Mouse (Mus musculus): ENCODE data around the gene Bmpr1b. TPM values are rescaled to one million over a fixed set of nuclear protein-coding genes. Genes with fewer than 3 reads are reported as not detected.

Bmpr1b gene
- total RNA-seq, 2 experiments from 2014 or later: 11.5 to 14.3 TPM

DNA sequence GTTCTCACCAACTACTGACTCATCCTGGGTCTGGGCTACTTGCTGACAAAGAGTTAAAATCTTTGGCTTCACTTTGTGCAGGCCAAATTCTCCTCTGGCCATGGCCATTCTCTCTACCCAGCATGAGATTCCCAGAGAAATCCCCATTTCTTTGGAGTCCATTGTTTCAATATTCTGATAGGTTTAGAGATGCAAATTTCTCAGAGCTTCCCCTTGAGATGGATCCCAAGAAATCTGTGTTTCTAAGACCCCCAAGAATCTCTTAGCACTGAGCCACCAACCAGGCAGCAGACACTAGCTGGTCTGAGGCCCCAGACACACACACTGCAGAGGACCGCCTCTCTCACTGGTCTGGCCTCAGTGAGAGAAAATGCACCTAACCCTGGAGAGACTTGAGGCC lies 320.0 kb downstream of the Bmpr1b start:
- no peak for DNase-seq
- intact Hi-C loops (cut with DNase I): no loop called here

DNA sequence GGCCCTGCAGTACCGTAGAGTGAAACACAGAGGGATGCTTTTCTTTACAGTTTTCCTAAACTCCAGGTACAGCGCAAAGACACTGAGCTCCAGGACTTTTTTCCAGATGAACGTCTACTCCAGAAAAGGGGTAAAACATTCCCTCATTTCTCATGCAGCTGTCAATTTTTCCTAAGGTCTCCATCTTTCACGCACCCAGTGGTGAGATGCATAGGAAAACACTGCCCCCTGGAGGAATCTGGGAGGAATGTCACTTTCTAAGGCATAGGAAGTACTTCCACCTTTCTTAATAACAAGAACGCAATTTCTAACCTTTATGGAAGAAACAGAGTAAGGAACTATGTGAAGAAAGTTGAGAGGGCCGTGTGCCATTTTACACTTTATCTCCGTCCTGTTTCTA lies 330.4 kb downstream of the Bmpr1b start:
- intact Hi-C loops (cut with DNase I): no loop called here
- peak; percentile 27 for DNase-seq

DNA sequence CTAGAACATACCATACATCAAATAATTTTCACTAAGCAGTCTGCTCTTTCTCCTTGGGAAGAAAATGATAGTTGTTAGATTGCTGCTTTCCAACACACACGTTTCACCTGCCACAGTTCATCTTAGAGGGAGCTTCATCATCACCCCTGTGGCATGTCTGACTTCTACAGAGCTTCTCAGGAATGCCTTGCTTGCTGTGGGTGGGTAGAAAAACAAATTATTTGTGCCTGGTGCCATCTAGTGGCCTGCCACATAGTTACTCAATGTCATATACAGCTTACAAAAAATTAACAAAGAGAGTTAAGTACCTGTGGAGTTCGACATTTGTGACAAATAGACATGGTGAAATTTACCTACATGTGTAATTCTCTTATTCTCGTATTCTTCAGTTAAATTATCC lies 338.1 kb downstream of the Bmpr1b start:
- intact Hi-C loops (cut with DNase I): loop anchor here (5.0 kb wide), 1 partner anchor 364 kb away; the partner anchor contains the start of gene Unc5c
- peak; percentile 64 for DNase-seq

DNA sequence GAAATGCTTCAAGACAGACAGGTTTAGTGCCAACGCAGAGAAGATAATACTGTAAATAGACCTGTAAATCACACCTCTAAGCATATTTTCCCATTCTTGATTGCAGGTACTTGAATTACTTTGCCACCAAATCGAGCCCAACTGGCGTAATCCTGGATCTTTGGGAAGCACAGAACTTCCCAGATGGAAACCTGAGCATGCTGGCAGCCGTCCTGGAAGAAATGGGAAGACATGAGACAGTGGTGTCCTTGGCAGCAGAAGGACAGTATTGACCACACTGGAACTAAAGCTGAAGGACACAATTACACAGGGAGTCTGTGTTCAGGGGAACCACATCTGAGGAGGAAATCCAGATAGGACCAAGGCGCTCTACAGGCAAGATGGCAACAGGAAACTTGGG lies 340.9 kb downstream of the Bmpr1b start:
- no peak for DNase-seq
- intact Hi-C loops (cut with DNase I): loop anchor here (10.0 kb wide), 1 partner anchor 1144 kb away; no protein-coding TSS in a partner anchor

DNA sequence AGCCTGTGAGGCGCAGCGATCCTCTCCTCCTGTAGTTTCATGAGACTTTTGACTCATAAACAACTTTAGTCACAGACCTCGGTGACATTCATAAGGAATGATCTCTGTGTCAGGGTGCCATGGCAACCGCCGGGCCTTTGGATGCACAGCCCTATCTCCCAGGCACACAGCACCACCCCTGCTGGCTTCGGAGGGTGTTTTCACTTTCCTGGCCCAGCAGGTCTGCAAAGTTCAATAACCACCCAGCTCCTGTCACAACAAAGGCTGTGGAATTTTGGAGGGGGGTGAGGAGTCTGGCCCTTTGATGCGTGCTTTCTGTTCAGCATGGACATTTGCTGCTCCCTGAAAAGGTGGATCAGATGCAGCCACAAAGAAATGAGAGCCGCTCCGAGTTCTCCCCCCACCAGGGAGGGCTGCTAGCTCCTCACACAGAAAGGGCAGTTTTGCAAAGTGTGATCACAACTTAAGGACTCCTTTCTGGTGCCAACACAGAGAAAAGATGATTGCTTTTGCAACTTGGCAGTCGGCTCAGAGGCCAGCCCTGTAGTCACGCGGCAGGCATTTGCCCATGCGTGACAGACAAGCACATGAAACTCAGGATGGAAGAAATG lies 349.8 kb downstream of the Bmpr1b start:
- peak; percentile 61 for DNase-seq
- intact Hi-C loops (cut with DNase I): no loop called here

DNA sequence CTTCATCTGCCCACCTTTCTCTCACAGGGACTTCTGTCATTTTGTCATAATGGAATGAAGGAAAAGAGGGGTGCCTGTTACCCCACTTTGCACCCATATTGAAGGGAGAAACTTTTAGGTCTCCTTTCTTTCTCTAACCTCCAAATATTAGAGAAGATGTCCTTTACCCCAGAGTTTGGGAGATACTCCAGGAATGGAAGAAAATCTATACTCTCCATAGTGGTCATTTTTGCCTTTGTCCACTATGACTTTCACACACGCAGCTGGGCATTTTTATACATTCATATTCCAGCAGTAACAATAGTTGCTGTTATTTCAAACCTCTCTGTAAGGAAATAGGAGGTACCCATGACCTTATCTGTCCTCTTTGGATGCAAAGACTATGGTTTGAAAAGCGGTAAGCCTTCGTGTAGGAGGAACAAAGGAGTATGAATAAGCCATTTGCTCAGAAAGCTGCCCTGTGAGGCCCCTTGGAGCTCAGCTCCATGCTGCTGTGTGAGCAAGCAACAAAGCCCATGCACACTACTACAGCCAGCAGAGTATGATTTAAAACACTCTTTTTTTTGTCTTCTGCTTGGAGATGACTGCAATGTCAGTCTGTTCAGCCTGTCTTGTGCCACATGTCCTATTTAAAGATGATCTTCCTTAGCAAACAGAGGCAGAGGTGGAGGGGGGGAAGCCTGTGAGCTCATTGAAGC lies 350.5 kb downstream of the Bmpr1b start:
- intact Hi-C loops (cut with DNase I): no loop called here
- no peak for DNase-seq

DNA sequence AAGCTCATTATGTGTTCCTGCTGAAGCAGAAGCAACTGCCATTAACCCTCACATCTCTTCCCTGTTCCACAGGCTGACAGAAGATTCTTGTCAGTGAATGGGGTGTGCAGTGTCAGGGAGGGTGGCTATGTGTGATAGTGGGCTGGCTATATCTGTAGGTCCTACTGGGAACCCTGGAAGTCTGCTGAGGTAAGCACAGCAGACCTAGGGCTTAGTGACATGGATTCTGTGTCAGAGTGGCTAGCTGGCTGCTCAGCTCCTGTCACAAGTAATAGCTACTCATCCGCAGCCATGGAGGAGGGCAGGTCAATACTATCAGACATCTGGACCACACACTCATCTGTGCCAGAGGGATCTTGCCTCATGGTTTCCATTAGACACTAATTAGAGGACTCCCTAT lies 354.4 kb downstream of the Bmpr1b start:
- intact Hi-C loops (cut with DNase I): no loop called here
- no peak for DNase-seq

DNA sequence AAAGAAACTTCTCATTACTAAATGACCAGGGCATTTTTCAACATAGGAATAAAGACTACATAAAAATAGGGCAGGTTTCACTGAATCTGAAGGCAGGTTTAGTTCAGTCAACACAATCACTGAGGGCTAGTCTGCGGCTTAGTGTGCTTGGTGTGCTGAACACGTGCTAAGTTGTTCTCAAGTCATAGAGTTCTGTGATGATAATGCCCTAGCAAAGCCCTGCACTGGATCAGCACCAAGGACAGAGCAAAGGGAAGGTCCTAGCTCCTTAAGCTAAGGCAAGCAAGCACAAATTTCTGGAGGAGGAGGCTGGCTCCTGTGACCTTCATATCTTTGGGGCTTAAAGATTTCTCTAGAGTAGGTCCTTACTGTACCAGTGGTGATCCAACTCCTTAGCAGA lies 357.9 kb downstream of the Bmpr1b start:
- no peak for DNase-seq
- intact Hi-C loops (cut with DNase I): no loop called here

DNA sequence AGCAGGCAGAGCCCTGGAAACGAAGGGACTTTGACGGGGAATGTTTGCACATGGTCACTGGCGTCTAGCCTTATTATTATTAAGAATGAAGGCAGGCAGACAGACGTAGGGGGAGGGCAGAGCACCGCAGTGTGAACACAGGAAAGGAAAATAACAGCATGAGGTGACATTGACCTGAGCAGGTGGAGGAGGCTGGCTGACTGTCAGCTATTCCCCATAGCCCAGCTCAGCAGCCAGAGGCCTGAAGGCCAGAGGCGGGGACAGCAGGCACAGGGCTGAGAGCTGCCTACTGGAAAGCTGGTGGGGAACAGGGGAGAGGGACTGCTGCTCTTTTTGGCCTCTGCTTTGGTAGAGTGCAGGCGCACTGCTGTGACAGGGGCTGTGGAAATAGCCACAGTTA lies 358.3 kb downstream of the Bmpr1b start:
- DNase-seq: peak; percentile 54
- intact Hi-C loops (cut with DNase I): no loop called here

DNA sequence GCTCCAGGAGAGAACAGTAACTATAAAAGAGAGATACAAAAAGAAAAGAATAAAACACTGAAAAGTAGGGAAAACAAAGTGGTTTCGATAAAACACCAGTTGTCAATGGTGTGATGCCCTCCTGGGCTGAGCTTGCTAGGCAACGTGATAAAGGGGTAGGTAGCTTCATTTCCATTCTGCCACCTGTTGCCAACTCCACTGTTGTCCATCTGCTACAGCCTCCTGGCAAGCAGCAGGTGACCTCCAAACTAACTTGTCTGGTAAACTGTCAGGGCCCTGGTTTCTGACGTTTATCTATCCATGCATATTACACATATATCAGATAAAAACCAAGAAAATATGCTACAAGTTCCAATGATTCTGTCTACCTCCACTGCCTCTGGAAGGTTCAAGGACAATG lies 359.6 kb downstream of the Bmpr1b start:
- no peak for DNase-seq
- intact Hi-C loops (cut with DNase I): no loop called here

DNA sequence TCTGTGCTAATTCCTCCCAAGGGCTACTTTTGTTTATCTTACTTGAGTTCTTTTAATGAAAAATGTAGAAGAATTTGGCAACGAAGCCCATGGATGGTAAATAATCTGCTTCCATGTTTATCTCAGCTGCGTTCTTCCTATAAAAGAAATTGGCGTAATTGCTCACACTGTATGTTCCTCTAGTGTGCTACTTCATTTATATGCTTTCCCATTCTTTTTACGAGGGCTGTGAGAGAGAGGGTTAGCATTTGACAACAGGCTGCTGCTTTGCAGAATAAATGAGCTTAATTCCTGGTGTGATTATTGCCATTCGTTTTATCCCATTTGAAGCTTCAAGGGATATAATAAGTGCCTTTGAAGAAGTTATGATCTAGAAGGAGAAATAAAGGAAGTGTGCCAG lies 365.1 kb downstream of the Bmpr1b start:
- no peak for DNase-seq

DNA sequence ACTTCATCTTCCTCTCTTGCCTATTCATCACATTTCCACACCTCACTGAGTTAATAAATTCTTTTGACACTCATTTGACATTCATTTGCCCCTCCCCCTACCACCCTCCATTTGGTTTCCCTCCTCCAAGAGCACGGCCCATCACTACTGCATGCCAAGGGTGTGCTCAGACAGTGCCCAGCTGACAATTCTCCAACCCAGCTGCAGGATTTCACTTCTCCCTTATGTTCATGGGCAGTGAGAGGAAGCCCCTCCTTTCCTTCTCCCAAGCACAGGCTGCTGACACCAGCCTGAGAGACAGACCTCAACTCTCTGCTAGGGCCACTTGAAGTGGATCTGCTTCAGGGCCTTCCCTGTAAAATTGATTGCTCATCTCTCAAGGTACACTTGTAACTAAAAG lies 371.4 kb downstream of the Bmpr1b start:
- DNase-seq: peak; percentile 62
- intact Hi-C loops (cut with DNase I): no loop called here

More for the DNA sequence above, 365.1 kb downstream of the Bmpr1b start:
- intact Hi-C loops (cut with DNase I): no loop called here

DNA sequence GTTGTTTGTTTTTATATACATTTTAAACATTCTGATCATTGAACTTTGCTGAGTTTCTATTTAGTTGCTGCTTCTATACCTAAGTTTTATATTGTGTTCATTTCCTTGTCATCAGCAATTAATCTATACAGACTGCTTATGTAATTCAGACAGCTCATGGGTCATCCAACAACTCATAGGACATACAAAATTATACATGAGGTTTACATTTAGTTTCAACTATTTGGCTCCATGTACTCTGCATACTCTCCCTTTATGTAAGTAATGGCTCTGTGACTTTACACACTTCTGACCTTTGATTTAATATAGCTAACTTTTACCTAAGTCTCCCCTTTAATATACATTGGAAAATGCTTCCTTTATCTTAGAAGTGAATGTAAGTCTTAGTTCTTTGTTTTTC lies 371.9 kb downstream of the Bmpr1b start:
- intact Hi-C loops (cut with DNase I): no loop called here
- no peak for DNase-seq

DNA sequence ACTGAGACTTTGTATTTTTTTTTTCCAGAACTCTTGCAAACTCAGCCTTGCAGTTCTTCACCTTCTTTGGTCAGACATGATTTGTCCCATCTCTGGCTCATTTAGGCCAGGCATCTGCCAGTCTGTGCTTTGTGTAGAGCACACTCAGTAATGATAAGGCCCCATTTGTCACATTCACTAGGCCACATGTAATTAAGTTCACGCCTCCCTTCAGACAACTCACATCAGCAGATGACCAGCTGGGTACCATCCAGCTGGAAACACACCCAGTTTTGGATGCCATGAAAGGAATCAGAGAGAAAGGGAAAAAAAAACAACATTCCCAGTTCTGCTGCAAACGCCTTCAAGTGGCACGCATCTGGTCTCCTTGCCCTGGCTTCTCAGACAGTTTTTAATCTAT lies 374.9 kb downstream of the Bmpr1b start:
- intact Hi-C loops (cut with DNase I): no loop called here
- DNase-seq: peak; percentile 72

DNA sequence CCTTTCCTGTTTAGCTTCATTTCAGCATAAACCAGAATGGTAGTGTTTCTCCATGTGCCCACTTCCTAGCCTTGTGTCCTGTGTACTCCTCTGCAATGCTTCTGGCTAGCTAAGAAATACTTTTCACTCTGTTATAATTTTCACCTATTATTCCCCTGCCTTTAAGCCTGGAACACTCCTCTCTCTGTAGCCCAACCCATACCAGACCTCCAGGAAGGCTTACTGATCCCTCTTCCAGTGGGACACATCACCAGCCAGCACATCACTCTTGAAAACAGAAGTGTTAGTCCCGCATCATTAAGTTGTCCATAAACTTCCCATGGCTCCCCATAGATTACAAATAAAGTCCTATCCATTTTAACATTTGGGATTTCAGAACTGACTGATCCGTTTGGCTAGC lies 375.5 kb downstream of the Bmpr1b start:
- intact Hi-C loops (cut with DNase I): no loop called here
- DNase-seq: no peak

DNA sequence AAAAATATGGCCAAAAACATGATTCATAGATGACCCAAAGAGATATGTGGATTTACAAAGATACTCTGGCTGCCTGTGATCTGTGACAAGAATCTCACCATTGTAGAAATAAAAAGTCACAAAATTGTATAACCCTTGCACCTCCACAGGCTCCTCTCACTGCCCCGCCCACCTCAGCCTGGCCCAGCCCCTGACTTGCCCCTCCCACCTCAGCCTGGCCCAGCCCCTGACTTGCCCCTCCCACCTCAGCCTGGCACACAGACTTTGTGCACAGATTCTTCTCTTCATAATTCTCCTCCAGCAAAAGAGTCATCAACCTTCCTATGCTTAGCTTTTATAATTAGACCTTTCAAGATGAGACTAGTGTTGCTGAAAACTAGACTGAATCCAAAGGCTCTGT lies 377.1 kb downstream of the Bmpr1b start:
- intact Hi-C loops (cut with DNase I): no loop called here
- DNase-seq: peak; percentile 27

DNA sequence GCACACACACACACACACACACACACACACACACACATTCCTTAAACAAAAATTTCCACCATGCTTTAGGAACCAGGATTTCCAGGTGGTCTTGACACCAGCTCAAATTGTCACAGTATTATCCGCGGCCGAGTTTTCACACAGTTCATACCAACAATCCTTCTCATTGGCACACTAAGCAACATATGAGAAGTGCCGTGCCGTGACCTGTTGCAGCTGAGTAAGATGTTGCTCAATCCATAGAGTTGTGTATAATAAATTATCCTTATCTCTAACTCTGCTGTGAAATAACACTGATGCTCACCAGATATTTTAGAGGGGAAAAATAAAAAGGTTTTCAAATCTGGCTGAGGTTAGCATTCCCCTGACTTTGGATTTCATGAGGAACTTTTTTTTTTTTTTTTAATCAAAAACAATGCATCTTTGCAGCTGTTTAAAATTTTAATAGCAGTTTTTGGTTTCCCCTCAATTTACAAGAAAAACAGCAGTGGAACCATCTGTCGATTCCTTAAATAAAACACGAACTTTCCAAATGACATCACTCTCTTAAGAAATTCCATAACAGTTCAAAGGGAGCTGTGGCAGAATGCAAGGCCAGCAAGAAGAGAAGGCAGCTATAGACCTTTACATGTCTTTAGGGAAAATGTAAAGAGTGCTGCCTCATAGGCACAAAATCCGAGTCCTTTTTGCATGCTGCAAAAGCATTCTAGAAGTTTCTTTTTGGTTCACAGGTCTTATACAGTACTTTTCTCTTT lies 378.0 kb downstream of the Bmpr1b start:
- intact Hi-C loops (cut with DNase I): no loop called here
- DNase-seq: no peak

Other genes with a start within 250 kb of the Bmpr1b start
- gene Pdlim5, start 226.3 kb upstream of the Bmpr1b start, total RNA-seq (2021): 10 to 100 TPM; 16.7 to 19.3 TPM